Mouse (Mus musculus) heart, adult 8-10 months (tissue): ENCODE measurements around the gene Dnal4. TPM values are rescaled to one million over a fixed set of nuclear protein-coding genes. Genes with fewer than 3 reads are reported as not detected.

ENCODE experiments used
- DNase-seq: peaks from one replicate; pipeline ENCODE4 v3.0.0; 2022; ENCODE audit warnings: low spot score
- total RNA-seq, 4 experiments: library from RNA; stranded (reverse); gene quantifications; 2 replicates each; pipeline ENCODE4 v1.2.4; 2022

The Dnal4 gene
- total RNA-seq, 4 experiments from 2014 or later, result 21.0 to 25.3 (median 21.7) TPM

DNA sequence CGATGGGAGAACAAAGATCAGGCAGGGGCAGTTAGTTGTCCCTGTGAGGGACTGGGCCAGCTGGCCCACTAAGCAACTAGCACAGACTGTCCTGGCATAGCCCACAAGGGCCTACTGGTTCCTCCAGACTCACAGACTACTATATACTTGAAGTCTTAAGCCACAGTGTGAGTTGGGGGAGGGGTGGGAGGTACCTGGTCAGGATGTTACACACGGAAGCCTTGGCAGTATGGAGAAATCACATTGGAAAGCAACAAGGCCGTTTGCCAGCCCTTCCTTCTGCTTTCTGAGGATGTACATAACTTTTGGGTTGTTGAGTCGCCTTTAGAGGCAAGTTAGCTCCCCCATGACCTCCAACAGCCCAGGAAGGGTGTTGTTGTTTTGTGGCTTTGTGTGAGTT lies 44.0 kb downstream of the Dnal4 start:
- no peak for DNase-seq

DNA sequence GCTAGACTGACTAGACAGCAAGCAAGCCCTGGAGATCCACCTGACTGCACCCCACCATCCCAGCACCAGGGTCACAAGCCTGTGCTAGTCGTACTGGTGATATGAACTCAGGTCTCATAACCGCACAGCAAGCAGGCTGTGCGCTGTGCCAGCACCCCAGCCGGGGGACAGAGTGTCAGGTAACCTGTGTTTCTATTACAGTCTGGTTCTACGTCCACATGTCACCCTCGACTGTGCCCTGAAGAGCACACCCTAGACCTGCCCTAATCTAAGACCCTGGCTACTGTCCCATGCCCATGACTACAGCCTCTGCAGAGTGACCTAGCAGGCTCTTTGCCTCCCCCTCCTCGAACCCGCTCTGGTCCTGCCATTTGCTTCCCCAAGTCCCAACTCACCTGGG lies 44.5 kb downstream of the Dnal4 start:
- no peak for DNase-seq

- no peak for DNase-seq
Measured at GRCm38 (mm10) chr15:79731554-79731953, 46.1 kb downstream of the Dnal4 start.

GRCm38 (mm10) chr15:79728731-79729388 lies 48.8 kb downstream of the Dnal4 start:
- DNase-seq, result no peak

DNA sequence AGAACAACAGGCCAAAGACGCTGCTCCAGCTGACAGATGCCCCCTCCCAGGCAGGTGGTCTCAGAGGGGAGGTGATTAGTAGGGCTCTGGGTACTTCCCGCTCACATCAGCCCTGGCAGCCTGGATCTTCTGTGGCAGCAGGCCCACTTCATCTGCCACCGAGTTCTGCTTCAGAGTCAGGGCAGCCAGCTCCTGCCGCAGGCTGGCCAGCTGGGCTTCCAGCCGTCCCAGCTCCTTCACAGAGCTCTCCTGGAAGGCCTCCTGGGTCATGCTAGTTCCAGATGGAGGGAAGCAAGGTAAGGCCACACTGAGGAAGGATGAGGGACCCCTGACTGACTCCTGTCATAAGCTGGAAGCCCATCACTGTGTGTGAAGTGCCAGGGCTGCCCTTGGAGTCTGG lies 49.3 kb downstream of the Dnal4 start:
- no peak for DNase-seq

DNA sequence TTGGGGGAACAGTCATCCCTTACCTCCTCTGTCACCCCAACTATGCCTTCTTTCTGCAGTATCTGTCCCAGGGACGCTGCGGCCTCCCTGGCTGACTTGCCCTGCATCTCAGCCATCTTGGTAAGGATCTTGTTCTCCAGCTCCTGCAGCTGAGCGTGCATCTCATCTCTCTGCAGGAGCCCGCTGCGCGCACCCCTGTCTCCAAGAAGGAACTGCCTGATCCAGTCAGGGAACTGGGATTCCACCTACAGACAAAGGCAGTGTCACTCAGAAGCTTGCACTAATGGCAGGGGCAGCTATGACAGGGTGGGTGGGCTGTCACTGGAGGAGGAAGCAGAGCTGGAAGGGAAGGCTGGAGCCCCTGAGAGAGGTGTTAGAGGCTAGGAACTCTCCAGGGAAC lies 49.8 kb downstream of the Dnal4 start:
- DNase-seq, result no peak

DNA sequence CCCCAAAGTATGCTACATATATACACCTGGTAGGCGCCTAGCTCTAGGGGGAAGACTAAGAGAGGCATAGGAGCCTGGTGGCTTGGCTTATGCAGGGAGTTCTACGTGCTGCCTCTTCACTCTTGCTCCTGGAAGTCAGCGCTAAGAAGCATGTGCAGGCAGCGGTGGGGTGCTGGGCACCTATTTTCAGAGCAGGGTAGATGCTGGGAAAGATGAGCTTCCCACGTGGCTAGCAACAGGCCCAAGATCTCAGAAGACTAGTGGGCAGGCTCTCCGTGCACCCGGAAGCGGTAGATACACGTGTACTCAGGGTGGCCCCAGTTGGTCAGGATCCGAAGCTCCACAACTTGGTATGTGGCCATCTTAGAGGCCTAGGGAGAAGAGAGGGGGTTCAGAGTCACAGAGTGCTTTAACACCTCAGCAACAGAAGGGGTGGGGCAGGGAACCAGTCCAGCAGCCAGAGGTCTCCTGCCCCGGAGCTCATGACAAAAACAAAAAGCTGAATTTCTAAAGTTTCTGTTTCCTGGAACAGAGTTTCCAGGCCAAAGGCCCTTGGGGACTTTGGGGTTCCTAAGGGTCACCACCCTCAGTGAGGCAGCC lies 52.4 kb downstream of the Dnal4 start:
- no peak for DNase-seq

DNA sequence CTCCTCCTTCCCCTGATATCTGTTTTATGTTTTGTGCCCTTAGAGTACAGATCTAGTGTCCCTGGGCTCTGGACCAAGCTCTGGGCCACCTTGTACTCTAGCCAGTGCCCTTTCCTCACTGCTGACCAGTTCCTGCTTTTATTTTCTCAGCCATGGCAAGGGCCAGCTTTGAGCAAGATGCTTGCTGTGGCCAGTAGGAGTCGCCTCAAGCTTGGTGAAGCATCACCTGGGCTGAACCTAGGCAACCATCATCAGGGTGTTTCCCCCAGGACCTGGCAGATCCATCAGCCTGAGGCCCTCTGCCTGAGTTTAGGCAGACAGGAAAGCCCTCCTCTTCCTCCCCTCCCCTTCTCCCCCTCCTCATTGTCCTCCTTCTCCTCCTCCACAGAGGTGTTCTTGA lies 54.2 kb downstream of the Dnal4 start:
- no peak for DNase-seq

- no peak for DNase-seq
Measured at GRCm38 (mm10) chr15:79720796-79721195, 56.9 kb downstream of the Dnal4 start.

- DNase-seq, result no peak
Measured at GRCm38 (mm10) chr15:79720267-79720666, 57.4 kb downstream of the Dnal4 start.

- no peak for DNase-seq
Measured at GRCm38 (mm10) chr15:79716710-79717109, 60.9 kb downstream of the Dnal4 start.

- no peak for DNase-seq
Measured at GRCm38 (mm10) chr15:79715646-79716045, 62.0 kb downstream of the Dnal4 start.

Other genes starting within 250 kb of the Dnal4 start
- 10 to 100 TPM; 67.0 to 82.8 (median 74.6) TPM for gene Ddx17, start 231.1 kb downstream of the Dnal4 start, total RNA-seq
- under 1 TPM in 1 of 4 experiments, not detected in 3; 0.28 TPM for gene Dmc1, start 172.7 kb downstream of the Dnal4 start, total RNA-seq
- under 1 TPM; 0.37 to 0.82 (median 0.63) TPM for gene Fam227a, start 118.9 kb downstream of the Dnal4 start, total RNA-seq
- gene Cby1, start 118.7 kb downstream of the Dnal4 start, total RNA-seq, result 10 to 100 TPM; 16.1 to 24.6 (median 19.7) TPM
- 100 to 1,000 TPM; 103 to 122 (median 108) TPM for gene Tomm22, start 107.0 kb downstream of the Dnal4 start, total RNA-seq
- gene Josd1, start 89.9 kb downstream of the Dnal4 start, total RNA-seq, result 10 to 100 TPM; 19.7 to 28.9 (median 23.3) TPM
- gene Gtpbp1, start 87.0 kb downstream of the Dnal4 start, total RNA-seq, result 10 to 100 TPM; 24.8 to 31.0 (median 29.0) TPM
- gene Sun2, start 35.3 kb downstream of the Dnal4 start, total RNA-seq, result 10 to 100 TPM; 83.8 to 98.3 (median 94.7) TPM
- 1 to 10 TPM; 1.3 to 2.0 (median 1.8) TPM for gene Nptxr, start 26.9 kb upstream of the Dnal4 start, total RNA-seq
- under 1 TPM in 3 of 4 experiments, not detected in 1; 0.33 to 0.69 (median 0.47) TPM for gene Npcd, start 56.4 kb upstream of the Dnal4 start, total RNA-seq
- 10 to 100 TPM; 15.5 to 20.3 (median 18.9) TPM for gene Cbx6, start 56.8 kb upstream of the Dnal4 start, total RNA-seq
- gene Apobec3, start 113.8 kb upstream of the Dnal4 start, total RNA-seq, result 1 to 10 TPM; 7.2 to 8.4 (median 8.0) TPM
- 10 to 100 TPM; 18.7 to 28.2 (median 21.1) TPM for gene Cbx7, start 193.3 kb upstream of the Dnal4 start, total RNA-seq
- 10 to 100 TPM; 20.2 to 34.2 (median 28.5) TPM for gene Pdgfb, start 237.1 kb upstream of the Dnal4 start, total RNA-seq